Mouse (Mus musculus) midbrain, embryonic 11.5 days (tissue): ENCODE measurements around the gene Basp1. TPM values are rescaled to one million over a fixed set of nuclear protein-coding genes. Genes with fewer than 3 reads are reported as not detected.
A peak's percentile ranks its signal among the peaks of the same experiment; 100 is the strongest.

Experiments
- ATAC-seq: fragments of 200-750 bp; cut with Nextera tagmentation; 2 replicates; pipeline ENCODE4 v1.8.0; 2017; ENCODE audit warnings: moderate TSS enrichment, moderate library complexity; ENCODE audit not compliant: low FRiP score
- DNase-seq: peaks from one replicate; pipeline ENCODE4 v3.0.0; 2015; ENCODE audit warnings: low spot score; ENCODE audit errors: missing footprints
- H3K27ac ChIP-seq: fragments of 300-500 bp; sonication (generic); 2 replicates; pipeline ENCODE4 v1.5.1; 2014; ENCODE audit warnings: low read depth, low read length
- H3K27me3 ChIP-seq: fragments of 300-500 bp; sonication (generic); 2 replicates; pipeline ENCODE4 v1.6.1; 2014; ENCODE audit warnings: mild to moderate bottlenecking, low read length, moderate library complexity, mixed read lengths; ENCODE audit not compliant: control insufficient read depth, insufficient read depth
- H3K36me3 ChIP-seq: fragments of 300-500 bp; sonication (generic); 2 replicates; pipeline ENCODE4 v1.6.1; 2014; ENCODE audit warnings: mild to moderate bottlenecking, low read length, moderate library complexity, mixed read lengths; ENCODE audit not compliant: control insufficient read depth, insufficient read depth
- H3K4me1 ChIP-seq: fragments of 300-500 bp; sonication (generic); 2 replicates; pipeline ENCODE4 v1.6.1; 2014; ENCODE audit warnings: low read length; ENCODE audit not compliant: control insufficient read depth, insufficient read depth
- H3K4me2 ChIP-seq: fragments of 300-500 bp; sonication (generic); 2 replicates; pipeline ENCODE4 v1.6.1; 2014; ENCODE audit warnings: mild to moderate bottlenecking, moderate library complexity
- H3K4me3 ChIP-seq: fragments of 300-500 bp; sonication (generic); 2 replicates; pipeline ENCODE4 v1.5.1; 2014; ENCODE audit warnings: low read depth, low read length
- H3K9ac ChIP-seq: fragments of 300-500 bp; sonication (generic); 2 replicates; pipeline ENCODE4 v1.6.1; 2014; ENCODE audit warnings: low read length
- H3K9me3 ChIP-seq: fragments of 300-500 bp; sonication (generic); 2 replicates; pipeline ENCODE4 v1.6.1; 2016; ENCODE audit warnings: low read length; ENCODE audit not compliant: control insufficient read depth
- whole genome bisulfite sequencing: fragments of 180-500 bp; shearing (Covaris S2); extraction: QIAGEN DNeasy Blood & Tissue Kit; methylation state at CpG from one replicate; pipeline ENCODE4 v1.1.7; 2014; 5-methylcytosine and 5-hydroxymethylcytosine counted together
- polyA plus RNA-seq: library from polyadenylated mRNA; unstranded; fragments of >200 nt; fragmentation: Nextera tagmentation; extraction: Ambion mirVana; gene quantifications from 2 replicates; pipeline ENCODE4 v1.2.1, GENCODE M21; 2014

The Basp1 gene
- polyA plus RNA-seq, 1 experiment from 2014 or later, result 217 TPM

- DNase-seq (peak; percentile 98), ATAC-seq (peak; percentile 79)
- peaks cover 25% of the 10 kb centered on the region for H3K4me1 ChIP-seq
Measured at GRCm38 (mm10) chr15:25412171-25412641, 1.4 kb downstream of the Basp1 start.

GRCm38 (mm10) chr15:25411461-25411860, 2.1 kb downstream of the Basp1 start:
- ATAC-seq (no peak), DNase-seq (peak; percentile 95)
- Histone ChIP-seq H3K27me3 (no peaks in the 10 kb centered on the region), H3K27ac (peak overlapping the region; percentile 98), H3K4me3 (peak overlapping the region; percentile 97), H3K4me1 (peaks cover 22% of the 10 kb centered on the region), H3K4me2 (peak overlapping the region; percentile 79), H3K9ac (peak overlapping the region; percentile 99), H3K36me3 (no peaks in the 10 kb centered on the region), H3K9me3 (no peaks in the 10 kb centered on the region)
- 12% methylated on average over 7 of the region's 7 CpGs for WGBS

More at GRCm38 (mm10) chr15:25412171-25412641, 1.4 kb downstream of the Basp1 start:
- H3K4me3 ChIP-seq, result peak overlapping the region; percentile 97
- no peaks in the 10 kb centered on the region for H3K36me3 ChIP-seq
- H3K27me3 ChIP-seq, result no peaks in the 10 kb centered on the region
- H3K9ac ChIP-seq, result peak overlapping the region; percentile 99
- H3K9me3 ChIP-seq, result no peaks in the 10 kb centered on the region
- WGBS, result under 1% methylated on average over 25 of the region's 25 CpGs
- peak overlapping the region; percentile 79 for H3K4me2 ChIP-seq
- H3K27ac ChIP-seq, result peak overlapping the region; percentile 98

GRCm38 (mm10) chr15:25405926-25406325, 7.6 kb downstream of the Basp1 start:
- DNase-seq, result no peak
- H3K4me2 ChIP-seq, result no peak overlapping the region
- no peaks in the 10 kb centered on the region for H3K27me3 ChIP-seq
- 81% methylated on average over 5 of the region's 5 CpGs for WGBS
- H3K27ac ChIP-seq, result no peak overlapping the region
- H3K4me3 ChIP-seq, result no peak overlapping the region
- H3K36me3 ChIP-seq, result peaks cover 10% of the 10 kb centered on the region
- H3K9me3 ChIP-seq, result no peaks in the 10 kb centered on the region
- H3K4me1 ChIP-seq, result peaks cover 18% of the 10 kb centered on the region
- no peak for ATAC-seq
- no peak overlapping the region for H3K9ac ChIP-seq

GRCm38 (mm10) chr15:25403879-25404278, 9.7 kb downstream of the Basp1 start:
- ATAC-seq (no peak), DNase-seq (no peak)
- Histone ChIP-seq H3K9me3 (no peaks in the 10 kb centered on the region), H3K9ac (no peak overlapping the region), H3K4me2 (no peak overlapping the region), H3K27me3 (no peaks in the 10 kb centered on the region), H3K27ac (no peak overlapping the region), H3K4me3 (no peak overlapping the region), H3K4me1 (peaks cover 12% of the 10 kb centered on the region), H3K36me3 (peaks cover 12% of the 10 kb centered on the region)
- WGBS, result 95% methylated on average over 7 of the region's 7 CpGs

GRCm38 (mm10) chr15:25402001-25402400, 11.6 kb downstream of the Basp1 start:
- Histone ChIP-seq H3K4me1 (peaks cover 8% of the 10 kb centered on the region), H3K27me3 (no peaks in the 10 kb centered on the region), H3K9me3 (no peaks in the 10 kb centered on the region), H3K4me2 (no peak overlapping the region), H3K4me3 (no peak overlapping the region), H3K27ac (no peak overlapping the region), H3K9ac (no peak overlapping the region), H3K36me3 (peaks cover 12% of the 10 kb centered on the region)
- DNase-seq (no peak), ATAC-seq (no peak)
- WGBS, result 85% methylated on average over 3 of the region's 3 CpGs

- peaks cover 12% of the 10 kb centered on the region for H3K36me3 ChIP-seq
- DNase-seq, result no peak
- no peak overlapping the region for H3K9ac ChIP-seq
- 91% methylated on average over 8 of the region's 8 CpGs for WGBS
- H3K27me3 ChIP-seq, result no peaks in the 10 kb centered on the region
- ATAC-seq, result 0 out of 2 replicates have a peak, but pooled peaks have one; percentile 13
- no peak overlapping the region for H3K4me2 ChIP-seq
- H3K9me3 ChIP-seq, result no peaks in the 10 kb centered on the region
- H3K4me3 ChIP-seq, result no peak overlapping the region
- H3K27ac ChIP-seq, result no peak overlapping the region
- peaks cover 2% of the 10 kb centered on the region; the same call in 1 of the 2 replicates for H3K4me1 ChIP-seq
Measured at GRCm38 (mm10) chr15:25400276-25400675, 13.3 kb downstream of the Basp1 start.

GRCm38 (mm10) chr15:25395912-25396590, 17.5 kb downstream of the Basp1 start:
- Histone ChIP-seq H3K4me3 (no peak overlapping the region), H3K27me3 (no peaks in the 10 kb centered on the region), H3K9ac (no peak overlapping the region), H3K4me1 (no peaks in the 10 kb centered on the region; the same call in 1 of the 2 replicates), H3K9me3 (no peaks in the 10 kb centered on the region), H3K4me2 (no peak overlapping the region), H3K27ac (no peak overlapping the region), H3K36me3 (peaks cover 4% of the 10 kb centered on the region; the same call in 1 of the 2 replicates)
- WGBS, result 86% methylated on average over 9 of the region's 9 CpGs
- ATAC-seq (no peak), DNase-seq (no peak)

- Histone ChIP-seq H3K27me3 (no peaks in the 10 kb centered on the region), H3K4me1 (no peaks in the 10 kb centered on the region), H3K4me3 (no peak overlapping the region), H3K36me3 (no peaks in the 10 kb centered on the region), H3K9ac (no peak overlapping the region), H3K27ac (no peak overlapping the region), H3K9me3 (no peaks in the 10 kb centered on the region), H3K4me2 (no peak overlapping the region)
- ATAC-seq, result no peak
- 86% methylated on average over 4 of the region's 4 CpGs for WGBS
- no peak for DNase-seq
Measured at GRCm38 (mm10) chr15:25392525-25393099, 21.0 kb downstream of the Basp1 start.

GRCm38 (mm10) chr15:25391210-25391609, 22.4 kb downstream of the Basp1 start:
- Histone ChIP-seq H3K4me2 (no peak overlapping the region), H3K9me3 (no peaks in the 10 kb centered on the region), H3K36me3 (no peaks in the 10 kb centered on the region), H3K9ac (no peak overlapping the region), H3K27me3 (no peaks in the 10 kb centered on the region), H3K4me3 (no peak overlapping the region), H3K27ac (no peak overlapping the region), H3K4me1 (no peaks in the 10 kb centered on the region)
- DNase-seq, result no peak
- WGBS, result 94% methylated on average over 5 of the region's 5 CpGs
- ATAC-seq, result no peak
